Mouse (Mus musculus) intestine, postnatal 0 days (tissue): ENCODE data around the gene Zc3h7b. TPM values are rescaled to one million over a fixed set of nuclear protein-coding genes. Genes with fewer than 3 reads are reported as not detected.

ENCODE experiments used
- ATAC-seq: fragments of 200-750 bp; cut with Nextera tagmentation; 2 replicates; pipeline ENCODE4 v1.8.0; 2017; ENCODE audit warnings: mild to moderate bottlenecking, moderate TSS enrichment, moderate library complexity
- H3K27ac ChIP-seq: fragments of 300-500 bp; sonication (generic); 2 replicates; pipeline ENCODE4 v1.5.1; 2014; ENCODE audit warnings: mild to moderate bottlenecking, low read depth, low read length, moderate library complexity
- H3K27me3 ChIP-seq: fragments of 300-500 bp; sonication (generic); replicated peaks from 2 replicates; pipeline ENCODE4 v1.6.1; 2014; ENCODE audit warnings: low read length, mixed read lengths; ENCODE audit not compliant: control insufficient read depth, insufficient read depth
- H3K36me3 ChIP-seq: fragments of 300-500 bp; sonication (generic); 2 replicates; pipeline ENCODE4 v1.6.1; 2014; ENCODE audit warnings: mild to moderate bottlenecking, moderate library complexity; ENCODE audit not compliant: control insufficient read depth, insufficient read depth
- H3K4me1 ChIP-seq: fragments of 300-500 bp; sonication (generic); replicated peaks from 2 replicates; pipeline ENCODE4 v1.6.1; 2014; ENCODE audit warnings: antibody characterized with exemption, low read length, mixed read lengths; ENCODE audit not compliant: control insufficient read depth, insufficient read depth
- H3K4me2 ChIP-seq: fragments of 300-500 bp; sonication (generic); replicated peaks from 2 replicates; pipeline ENCODE4 v1.6.1; 2014; ENCODE audit warnings: low read depth, mild to moderate bottlenecking, moderate library complexity
- H3K4me3 ChIP-seq: fragments of 300-500 bp; sonication (generic); 2 replicates; pipeline ENCODE4 v1.5.1; 2014; ENCODE audit warnings: low read depth, low read length
- H3K9ac ChIP-seq: fragments of 300-500 bp; sonication (generic); 2 replicates; pipeline ENCODE4 v1.6.1; 2014; ENCODE audit warnings: mild to moderate bottlenecking, low read depth, low read length
- H3K9me3 ChIP-seq: fragments of 300-500 bp; sonication (generic); 2 replicates; pipeline ENCODE4 v1.6.1; 2016; ENCODE audit warnings: mixed run types; ENCODE audit not compliant: control insufficient read depth
- CTCF ChIP-seq: sonication (generic); IDR thresholded peaks from 2 replicates; pipeline ENCODE4 v1.5.1; 2016; ENCODE audit warnings: low read depth, mild to moderate bottlenecking, control low read depth, antibody characterized with exemption, moderate library complexity
- WGBS: fragments of 180-500 bp; shearing (Covaris S2); extraction: QIAGEN DNeasy Blood & Tissue Kit; methylation state at CpG from one replicate; pipeline ENCODE4 v1.1.7; 2014; 5-methylcytosine and 5-hydroxymethylcytosine counted together
- polyA plus RNA-seq: library from polyadenylated mRNA; unstranded; fragments of >200 nt; fragmentation: Nextera tagmentation; extraction: Ambion mirVana; gene quantifications from 2 replicates; pipeline ENCODE4 v1.2.1, GENCODE M21; 2015

The Zc3h7b gene
- polyA plus RNA-seq, 1 experiment from 2014 or later = 7.3 TPM

- peak overlapping the region; percentile 60 for H3K4me3 ChIP-seq
- peak overlapping the region; percentile 60 for H3K27ac ChIP-seq
- no peaks in the 10 kb centered on the region for H3K36me3 ChIP-seq
- peaks cover 7% of the 10 kb centered on the region; the same call in 1 of the 2 replicates for H3K27me3 ChIP-seq
- ATAC-seq = peak; percentile 26
- no peaks in the 10 kb centered on the region for H3K4me1 ChIP-seq
- H3K9me3 ChIP-seq = no peaks in the 10 kb centered on the region
- H3K9ac ChIP-seq = peak overlapping the region; percentile 63
- no peak for TF ChIP-seq CTCF
- peak overlapping the region; percentile 85 for H3K4me2 ChIP-seq
- WGBS = under 1% methylated on average over 33 of the region's 33 CpGs
Observed at GRCm38 (mm10) chr15:81745601-81746114, 801 bp downstream of the Zc3h7b start.

GRCm38 (mm10) chr15:81749742-81750141 lies 4.9 kb downstream of the Zc3h7b start:
- no peak overlapping the region for H3K4me2 ChIP-seq
- H3K27ac ChIP-seq = no peak overlapping the region
- ATAC-seq = no peak
- H3K9me3 ChIP-seq = 0 out of 2 replicates have a peak, but pooled peaks cover 3% of the 10 kb centered on the region
- no peak for TF ChIP-seq CTCF
- H3K9ac ChIP-seq = no peak overlapping the region
- H3K27me3 ChIP-seq = peaks cover 34% of the 10 kb centered on the region
- H3K36me3 ChIP-seq = no peaks in the 10 kb centered on the region; the same call in 1 of the 2 replicates
- 71% methylated on average over 14 of the region's 14 CpGs for WGBS
- no peaks in the 10 kb centered on the region for H3K4me1 ChIP-seq
- H3K4me3 ChIP-seq = no peak overlapping the region

GRCm38 (mm10) chr15:81753669-81754068 lies 8.8 kb downstream of the Zc3h7b start:
- H3K4me2 ChIP-seq = no peak overlapping the region
- WGBS = 95% methylated on average over 9 of the region's 9 CpGs
- no peak overlapping the region for H3K27ac ChIP-seq
- H3K9me3 ChIP-seq = 0 out of 2 replicates have a peak, but pooled peaks cover 3% of the 10 kb centered on the region
- ATAC-seq = no peak
- H3K27me3 ChIP-seq = peaks cover 54% of the 10 kb centered on the region
- TF ChIP-seq CTCF = no peak
- H3K9ac ChIP-seq = no peak overlapping the region
- H3K4me1 ChIP-seq = no peaks in the 10 kb centered on the region
- H3K36me3 ChIP-seq = no peaks in the 10 kb centered on the region; the same call in 1 of the 2 replicates
- H3K4me3 ChIP-seq = no peak overlapping the region

GRCm38 (mm10) chr15:81758701-81759100 lies 13.8 kb downstream of the Zc3h7b start:
- Histone ChIP-seq H3K9me3 (0 out of 2 replicates have a peak, but pooled peaks cover 2% of the 10 kb centered on the region), H3K27me3 (peaks cover 68% of the 10 kb centered on the region), H3K36me3 (no peaks in the 10 kb centered on the region; the same call in 1 of the 2 replicates), H3K4me2 (no peak overlapping the region), H3K27ac (no peak overlapping the region), H3K4me3 (no peak overlapping the region), H3K9ac (no peak overlapping the region), H3K4me1 (no peaks in the 10 kb centered on the region)
- 87% methylated on average over 5 of the region's 5 CpGs for WGBS
- no peak for TF ChIP-seq CTCF
- no peak for ATAC-seq

- no peak overlapping the region for H3K4me2 ChIP-seq
- no peak for TF ChIP-seq CTCF
- no peak overlapping the region for H3K9ac ChIP-seq
- no peaks in the 10 kb centered on the region for H3K36me3 ChIP-seq
- H3K9me3 ChIP-seq = no peaks in the 10 kb centered on the region
- H3K4me1 ChIP-seq = no peaks in the 10 kb centered on the region
- peak; percentile 43; the same call in 1 of the 2 replicates for ATAC-seq
- no peak overlapping the region for H3K4me3 ChIP-seq
- 55% methylated on average over 3 of the region's 3 CpGs for WGBS
- H3K27me3 ChIP-seq = peaks cover 64% of the 10 kb centered on the region
- H3K27ac ChIP-seq = no peak overlapping the region
Observed at GRCm38 (mm10) chr15:81759542-81759941, 14.7 kb downstream of the Zc3h7b start.

DNA sequence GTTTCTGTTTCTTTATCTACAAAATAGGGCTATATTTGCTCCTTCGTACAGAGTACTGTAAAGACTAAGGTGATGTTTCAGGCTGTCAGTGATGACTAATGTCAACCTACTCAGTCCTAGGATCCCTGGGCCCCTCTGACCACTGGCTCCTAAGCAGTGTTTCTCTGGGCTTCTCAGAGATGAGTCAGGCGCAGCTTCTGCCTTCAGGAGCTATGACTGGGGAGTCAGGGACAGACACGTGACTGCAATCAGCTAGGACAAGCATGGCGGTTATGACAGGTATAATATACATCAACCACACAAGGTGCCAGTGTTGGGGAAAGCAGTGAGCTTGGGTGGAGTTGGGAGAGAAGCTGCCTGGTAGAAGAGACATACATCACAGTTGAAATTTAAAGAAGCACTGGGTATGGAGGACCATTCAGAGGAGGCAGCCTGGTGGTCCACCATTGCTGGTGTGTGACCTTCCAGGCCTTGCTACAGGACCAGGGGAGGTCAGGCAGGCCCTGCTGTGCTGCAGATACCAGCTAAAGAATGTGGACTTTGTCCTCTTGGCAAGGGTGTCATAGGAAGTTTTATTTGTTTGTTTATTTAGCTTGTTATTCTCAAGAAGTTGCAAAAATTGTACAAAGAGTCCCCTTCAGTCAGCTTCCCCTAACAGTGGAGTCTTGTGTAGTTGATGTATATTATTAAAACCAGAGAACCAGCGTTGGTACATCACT lies 15.7 kb downstream of the Zc3h7b start:
- H3K4me2 ChIP-seq = no peak overlapping the region
- TF ChIP-seq CTCF = no peak
- ATAC-seq = no peak
- H3K36me3 ChIP-seq = no peaks in the 10 kb centered on the region
- no peak overlapping the region for H3K27ac ChIP-seq
- H3K4me3 ChIP-seq = no peak overlapping the region
- H3K27me3 ChIP-seq = peaks cover 61% of the 10 kb centered on the region
- no peaks in the 10 kb centered on the region for H3K9me3 ChIP-seq
- H3K4me1 ChIP-seq = no peaks in the 10 kb centered on the region
- 84% methylated on average over 5 of the region's 5 CpGs for WGBS
- no peak overlapping the region for H3K9ac ChIP-seq
